Mouse (Mus musculus): Measurements from ENCODE around the gene Ctbp2.

Gene Ctbp2

DNA sequence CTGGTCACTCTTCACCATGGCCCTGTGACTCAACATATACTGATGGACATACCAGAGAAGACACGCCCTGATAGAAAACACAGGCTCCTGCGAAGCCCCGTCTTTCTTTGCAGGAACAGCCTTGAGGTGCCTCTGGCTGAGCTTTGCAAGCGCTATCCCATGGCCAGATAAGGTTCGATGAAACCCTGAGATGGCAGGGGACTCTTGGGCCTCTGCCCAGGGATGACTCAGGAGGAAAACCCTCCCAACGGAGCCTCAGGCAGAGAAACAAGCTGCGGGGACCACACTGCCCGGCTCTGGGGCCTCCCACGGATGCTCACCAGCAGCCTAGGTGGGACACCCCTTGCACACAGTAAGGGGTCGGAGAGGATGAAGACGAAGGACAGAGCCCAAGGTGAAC is 116.8 kb downstream of the Ctbp2 start:
- DNase-seq (ENCODE audit: low spot score in 2 of 2) = peak in 1 of 2 experiments; percentile 27

- DNase-seq (ENCODE audit: low spot score in 2 of 2) = no peak
These were observed 118.4 kb downstream of the Ctbp2 start for GRCm38 (mm10) chr7:133005772-133006171.

DNA sequence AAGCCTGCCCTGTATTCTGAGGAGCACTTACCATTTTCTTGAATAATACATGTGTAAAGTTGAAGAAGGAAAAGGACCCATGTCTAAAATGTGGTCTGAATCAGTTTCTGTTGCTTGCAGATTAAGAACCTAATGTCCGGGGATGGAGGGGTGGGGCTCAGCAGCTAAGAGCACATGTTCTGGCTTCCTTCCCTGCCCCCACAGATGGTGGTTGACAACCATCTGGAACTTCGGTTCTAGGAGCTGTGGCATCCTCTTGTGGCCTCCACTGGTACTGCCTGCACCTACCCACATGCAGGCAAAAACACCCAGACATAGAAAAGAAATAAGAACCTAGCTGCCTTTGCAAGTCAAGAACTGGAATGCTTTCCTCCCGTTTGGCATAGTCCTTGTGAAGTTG is 120.7 kb downstream of the Ctbp2 start:
- DNase-seq (ENCODE audit: low spot score in 2 of 2) = peak; percentile 76 to 82

DNA sequence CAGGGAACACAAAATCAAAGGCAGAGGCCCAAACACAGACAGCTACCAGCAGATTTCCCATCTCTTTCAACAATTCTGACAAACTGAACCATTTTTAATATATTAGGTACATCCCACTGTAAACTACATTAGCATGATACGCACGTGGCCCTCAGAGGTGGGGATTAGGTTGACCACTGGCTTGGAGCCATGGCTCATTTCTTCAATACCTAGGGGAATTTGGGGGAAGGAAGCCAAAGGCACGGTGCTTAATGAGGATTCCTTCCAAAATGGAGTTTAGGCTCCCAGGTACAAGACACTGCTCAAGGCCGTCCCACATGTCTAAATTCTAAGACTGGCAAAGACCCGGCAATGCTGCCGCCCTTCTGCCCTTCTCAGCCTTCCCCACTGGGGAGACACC is 121.9 kb downstream of the Ctbp2 start:
- no peak for DNase-seq (ENCODE audit: low spot score in 2 of 2)

- DNase-seq (ENCODE audit: low spot score in 2 of 2) = no peak
These were observed 122.8 kb downstream of the Ctbp2 start for GRCm38 (mm10) chr7:133001388-133001787.

GRCm38 (mm10) chr7:132999061-132999460 is 125.1 kb downstream of the Ctbp2 start:
- DNase-seq (ENCODE audit: low spot score in 2 of 2) = no peak

- DNase-seq (ENCODE audit: low spot score in 2 of 2) = no peak
These were observed 125.5 kb downstream of the Ctbp2 start for GRCm38 (mm10) chr7:132998639-132999038.

DNA sequence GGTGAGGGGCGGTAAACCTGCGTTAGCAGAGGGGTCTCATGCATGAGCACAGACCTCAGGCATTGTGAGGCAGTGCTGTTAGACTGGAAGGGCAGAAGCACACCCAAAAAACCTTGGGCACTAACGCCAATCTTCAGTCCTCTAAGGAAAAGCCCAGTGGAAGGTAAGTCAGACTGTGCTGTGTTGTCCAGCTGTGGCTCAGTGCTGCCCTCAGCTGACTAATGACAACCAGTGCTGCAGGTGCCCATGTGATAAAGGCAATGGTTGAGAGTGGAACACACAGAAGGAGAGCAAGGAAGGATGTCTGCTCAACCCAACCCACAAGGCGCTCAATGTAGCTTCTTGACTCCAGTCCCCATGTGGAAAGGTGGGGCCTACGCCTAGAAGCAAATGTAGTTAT is 127.8 kb downstream of the Ctbp2 start:
- DNase-seq (ENCODE audit: low spot score in 2 of 2) = no peak

GRCm38 (mm10) chr7:132994628-132995191 is 129.4 kb downstream of the Ctbp2 start:
- no peak for DNase-seq (ENCODE audit: low spot score in 2 of 2)

- no peak for DNase-seq (ENCODE audit: low spot score in 2 of 2)
These were observed 130.0 kb downstream of the Ctbp2 start for GRCm38 (mm10) chr7:132994120-132994519.

- no peak for DNase-seq (ENCODE audit: low spot score in 2 of 2)
These were observed 131.1 kb downstream of the Ctbp2 start for GRCm38 (mm10) chr7:132992967-132993615.

GRCm38 (mm10) chr7:132991240-132991900 is 132.8 kb downstream of the Ctbp2 start:
- DNase-seq (ENCODE audit: low spot score in 2 of 2) = no peak

- DNase-seq (ENCODE audit: low spot score in 2 of 2) = no peak
These were observed 134.3 kb downstream of the Ctbp2 start for GRCm38 (mm10) chr7:132989839-132990238.

DNA sequence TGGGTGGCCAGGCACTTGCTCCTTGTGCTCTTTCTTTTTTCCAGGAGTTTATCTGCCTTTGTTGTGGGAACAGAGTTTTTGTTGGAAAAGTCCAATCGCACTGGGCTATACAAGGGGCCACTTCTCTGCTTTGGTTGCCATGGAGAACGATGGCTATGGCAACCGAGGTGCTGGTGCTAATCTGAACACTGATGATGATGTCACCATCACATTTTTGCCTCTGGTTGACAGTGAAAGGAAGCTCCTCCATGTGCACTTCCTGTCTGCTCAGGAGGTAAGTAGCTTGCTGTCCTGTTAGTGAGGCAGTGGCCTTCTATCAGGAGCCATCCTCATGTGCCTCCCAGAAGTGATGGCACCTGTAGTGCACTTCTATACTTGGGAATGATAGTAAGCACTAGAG is 141.5 kb downstream of the Ctbp2 start:
- no peak for DNase-seq (ENCODE audit: low spot score in 2 of 2)

GRCm38 (mm10) chr7:132977981-132978380 is 146.2 kb downstream of the Ctbp2 start:
- DNase-seq (ENCODE audit: low spot score in 2 of 2) = no peak

GRCm38 (mm10) chr7:132976079-132976478 is 148.1 kb downstream of the Ctbp2 start:
- DNase-seq (ENCODE audit: low spot score in 2 of 2) = no peak

GRCm38 (mm10) chr7:132972079-132972478 is 152.1 kb downstream of the Ctbp2 start:
- no peak for DNase-seq (ENCODE audit: low spot score in 2 of 2)

DNA sequence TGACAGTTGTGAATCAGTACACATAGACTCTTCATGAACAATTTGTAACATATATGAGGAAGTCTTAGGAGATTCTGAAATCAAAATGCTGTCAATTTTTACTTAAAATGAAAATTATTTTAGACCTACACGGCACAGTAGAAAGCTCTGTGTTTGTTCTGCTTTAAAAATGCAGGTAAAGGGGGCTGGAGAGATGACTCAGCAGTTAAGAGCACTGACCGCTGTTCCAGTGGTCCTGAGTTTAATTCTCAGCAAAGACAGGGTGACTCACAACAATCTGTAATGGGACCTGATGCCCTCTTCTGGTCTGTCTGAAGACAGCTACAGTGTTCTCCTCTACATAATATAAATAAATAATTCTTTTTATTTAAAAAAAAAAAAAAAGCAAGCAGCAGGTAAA is 158.4 kb downstream of the Ctbp2 start:
- DNase-seq (ENCODE audit: low spot score in 2 of 2) = no peak

GRCm38 (mm10) chr7:132964395-132964794 is 159.8 kb downstream of the Ctbp2 start:
- no peak for DNase-seq (ENCODE audit: low spot score in 2 of 2)

- no peak for DNase-seq (ENCODE audit: low spot score in 2 of 2)
These were observed 173.5 kb downstream of the Ctbp2 start for GRCm38 (mm10) chr7:132950613-132951012.

- DNase-seq (ENCODE audit: low spot score in 2 of 2) = no peak
These were observed 174.2 kb downstream of the Ctbp2 start for GRCm38 (mm10) chr7:132949968-132950367.

- DNase-seq (ENCODE audit: low spot score in 2 of 2) = no peak
These were observed 183.6 kb downstream of the Ctbp2 start for GRCm38 (mm10) chr7:132940569-132940968.

DNA sequence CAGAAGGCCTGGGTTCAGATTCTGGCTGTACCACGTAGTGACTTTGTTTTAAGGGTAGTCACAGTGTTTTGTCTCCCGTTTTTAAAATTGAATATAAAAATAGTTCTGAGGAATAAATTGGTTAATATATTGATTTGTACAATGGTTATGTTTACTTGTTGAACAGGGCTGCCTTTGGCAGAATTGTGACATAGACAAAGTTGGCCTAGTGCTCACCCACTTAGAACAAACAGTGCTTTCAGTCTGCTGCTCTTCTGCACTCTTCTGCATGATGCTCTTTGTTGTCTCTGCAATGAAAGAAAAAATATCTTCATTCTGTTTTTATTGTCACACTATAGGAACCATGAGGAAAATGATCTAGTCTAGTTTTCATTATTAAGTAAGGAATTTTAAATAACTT is 185.0 kb downstream of the Ctbp2 start:
- DNase-seq (ENCODE audit: low spot score in 2 of 2) = no peak

Data from heart, adult 9 months (tissue).